Mouse (Mus musculus): ENCODE results near the gene Dnttip1.
"Not testable (repeated sequence)": the region's sequence is repeated elsewhere in the genome, so short reads cannot be mapped to it uniquely, and the experiment has no call there.

Dnttip1 gene

DNA sequence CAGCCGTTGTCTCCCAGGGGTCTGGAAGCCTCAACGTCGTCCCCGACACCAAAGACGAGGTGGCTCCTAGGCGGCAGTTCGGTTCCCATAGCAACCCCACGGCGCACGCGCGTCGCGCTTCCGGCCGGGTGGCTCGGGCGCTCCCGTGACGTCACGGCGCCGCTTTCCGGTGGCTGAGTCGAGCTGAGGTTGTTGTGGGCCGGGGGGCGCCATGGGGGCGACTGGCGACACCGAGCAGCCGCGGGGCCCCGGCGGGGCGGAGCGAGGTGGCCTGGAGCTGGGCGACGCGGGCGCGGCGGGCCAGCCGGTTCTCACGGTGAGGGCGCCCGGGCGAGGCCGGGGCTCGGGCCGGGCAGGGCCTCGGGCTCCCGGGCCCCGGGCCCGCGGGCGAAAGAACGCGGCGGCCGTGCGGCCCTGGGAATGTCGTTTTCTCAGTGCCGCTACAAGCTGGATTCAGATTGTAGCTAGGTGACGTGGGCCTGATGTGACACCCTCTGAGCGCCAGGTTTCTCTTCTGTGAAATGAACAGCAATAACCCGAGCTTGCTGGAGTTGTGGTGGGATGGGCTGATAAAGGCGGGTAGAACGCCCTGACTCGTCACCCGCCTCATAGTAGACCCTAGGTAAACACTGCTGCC, at the start of gene Dnttip1, which contains the start of gene Wfdc3:
Gene Dnttip1, plus strand, starts transcription at position 141 of the 637 bp plus-strand sequence.
Gene Wfdc3, minus strand, starts transcription at position 89 of the 637 bp plus-strand sequence.
- peak; percentile 91 to 93 for DNase-seq (ENCODE audit: low spot score in 2 of 2)

DNA sequence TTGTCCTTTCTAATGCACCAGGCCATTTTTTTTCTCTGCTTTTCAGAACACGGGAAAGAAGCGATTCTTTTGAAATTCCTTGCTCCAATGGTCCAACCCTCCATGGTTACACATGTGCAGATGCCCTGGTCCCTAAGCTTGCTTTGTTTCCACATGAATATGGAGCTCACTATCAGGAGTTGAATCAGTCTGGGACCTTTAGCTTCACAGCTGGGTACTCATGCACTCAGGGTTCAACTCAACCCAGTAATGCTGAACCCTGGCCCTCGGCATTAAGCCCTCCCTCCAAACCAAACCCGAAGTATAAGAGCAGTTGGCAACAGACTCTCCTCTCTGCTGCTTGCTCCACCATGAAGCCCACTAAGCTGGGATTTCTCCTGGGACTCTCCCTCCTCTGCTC, 47.6 kb upstream of the Dnttip1 start, which contains the start of gene Spint4:
Gene Spint4, plus strand, starts transcription at position 301 of the 400 bp plus-strand sequence.
- no peak for DNase-seq (ENCODE audit: low spot score in 2 of 2)

DNA sequence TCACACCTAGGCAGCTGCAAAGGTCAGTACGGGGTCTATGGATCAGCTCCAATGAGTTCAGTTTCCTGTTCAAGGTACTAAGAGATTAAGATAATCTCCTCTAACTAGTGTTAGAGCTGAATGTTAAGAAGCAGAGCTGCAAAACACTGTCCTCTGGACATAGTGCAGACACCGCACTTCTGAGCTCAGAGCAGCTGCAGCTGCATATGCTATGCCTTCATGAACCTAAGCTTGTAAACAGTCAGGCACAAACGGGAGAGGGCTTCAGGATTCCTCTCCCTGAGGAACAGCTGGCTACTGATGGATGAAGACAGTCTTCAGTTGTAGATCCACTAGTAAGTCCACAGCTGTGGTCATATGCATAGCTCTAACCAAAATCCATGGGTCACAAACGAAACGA, 44.8 kb upstream of the Dnttip1 start:
- no peak for DNase-seq (ENCODE audit: low spot score in 2 of 2)

DNA sequence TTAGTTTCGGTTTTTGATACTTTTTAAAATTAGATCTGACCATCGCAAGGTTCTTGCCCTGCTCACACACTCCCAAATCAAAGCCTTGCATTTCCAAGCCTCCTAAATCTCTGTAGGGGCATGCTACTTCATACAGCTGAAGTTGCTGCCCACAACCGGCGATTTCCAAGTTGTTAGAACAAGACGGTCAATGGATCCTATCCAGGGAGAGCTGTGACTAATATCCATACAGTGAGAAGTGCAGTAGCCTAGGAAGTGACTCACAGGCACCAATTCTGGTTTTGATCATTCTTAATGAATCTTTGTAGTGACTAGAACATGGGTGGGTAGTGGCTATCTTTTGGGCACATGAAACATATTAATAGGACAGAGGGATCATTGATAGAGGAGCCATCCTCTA, 44.0 kb upstream of the Dnttip1 start:
- no peak for DNase-seq (ENCODE audit: low spot score in 2 of 2)

DNA sequence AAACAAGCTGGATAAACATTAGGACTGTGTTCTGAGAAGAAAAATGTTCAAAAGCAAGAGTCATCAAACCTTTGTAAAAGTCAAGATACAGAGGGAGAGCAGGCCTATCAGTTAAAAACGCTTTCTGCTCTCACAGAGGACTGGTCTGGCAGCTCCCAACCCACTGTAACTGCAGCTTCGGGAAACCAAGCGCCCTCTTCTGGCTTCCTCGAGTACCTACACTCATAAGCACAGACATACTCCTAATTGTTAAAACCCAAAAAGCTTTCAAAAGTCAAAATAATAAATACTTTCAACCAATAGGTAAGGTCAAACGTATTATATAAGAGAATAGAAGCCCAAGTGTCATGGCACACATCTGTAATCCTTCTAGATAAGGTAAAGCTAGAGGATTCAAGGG, 41.5 kb upstream of the Dnttip1 start:
- DNase-seq (ENCODE audit: low spot score in 2 of 2): no peak

DNA sequence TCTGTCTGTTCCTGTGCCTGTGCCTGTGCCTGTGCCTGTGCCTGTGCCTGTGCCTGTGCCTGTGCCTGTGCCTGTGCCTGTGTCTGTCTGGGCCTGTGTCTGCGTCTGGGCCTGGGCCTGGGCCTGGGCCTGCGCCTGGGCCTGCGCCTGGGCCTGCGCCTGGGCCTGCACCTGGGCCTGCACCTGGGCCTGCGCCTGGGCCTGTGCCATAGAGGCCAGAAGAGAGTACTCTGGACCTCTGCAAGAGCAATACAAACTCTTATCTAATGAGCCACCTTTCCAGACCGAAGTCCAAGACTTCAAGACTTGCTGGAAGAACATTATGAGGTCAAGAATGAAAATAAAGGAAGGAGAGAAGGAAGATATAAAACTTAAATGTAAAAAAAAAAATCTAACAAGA, 40.5 kb upstream of the Dnttip1 start:
- no peak for DNase-seq (ENCODE audit: low spot score in 2 of 2)

DNA sequence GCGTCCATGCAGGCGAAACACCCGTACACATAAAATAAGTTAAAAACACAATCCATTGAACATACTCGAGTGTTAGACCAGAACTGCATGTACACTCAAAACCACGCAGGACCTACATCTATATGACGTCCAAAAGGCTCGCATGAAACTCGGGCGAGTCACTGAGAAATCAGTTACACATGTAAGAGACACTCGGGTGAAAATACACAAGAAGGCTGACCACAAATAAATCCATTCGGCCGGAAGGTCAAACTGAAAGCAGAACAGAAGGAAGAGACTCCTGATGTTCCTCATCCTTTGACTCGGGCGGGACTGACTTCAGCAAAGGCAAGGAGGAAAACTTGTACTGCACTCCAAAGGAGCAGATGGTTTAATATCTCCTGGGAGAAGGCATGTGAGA, 39.8 kb upstream of the Dnttip1 start:
- DNase-seq (ENCODE audit: low spot score in 2 of 2): no peak

DNA sequence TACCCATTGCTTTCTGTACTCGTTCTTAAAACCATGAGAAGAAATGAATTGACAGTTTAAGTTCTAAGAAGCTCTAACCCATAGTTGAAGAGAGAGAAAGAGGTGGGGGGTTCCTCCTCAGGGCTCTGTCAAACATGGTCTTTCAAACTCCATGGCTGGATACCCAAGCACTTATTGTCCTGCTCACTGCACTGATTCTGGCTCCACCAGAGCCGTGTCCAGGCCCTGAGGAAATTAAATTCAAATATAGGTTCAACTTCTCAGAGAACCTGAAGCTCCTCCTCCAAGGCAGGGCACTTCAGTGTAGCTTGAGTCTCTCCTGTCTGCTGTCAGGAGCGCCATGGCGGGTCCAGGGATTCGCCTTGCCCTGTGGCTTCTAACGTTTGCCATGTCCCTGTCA, 30.8 kb upstream of the Dnttip1 start, which contains the start of gene Spint5:
Gene Spint5, plus strand, starts transcription at position 301 of the 400 bp plus-strand sequence.
- DNase-seq (ENCODE audit: low spot score in 2 of 2): no peak

DNA sequence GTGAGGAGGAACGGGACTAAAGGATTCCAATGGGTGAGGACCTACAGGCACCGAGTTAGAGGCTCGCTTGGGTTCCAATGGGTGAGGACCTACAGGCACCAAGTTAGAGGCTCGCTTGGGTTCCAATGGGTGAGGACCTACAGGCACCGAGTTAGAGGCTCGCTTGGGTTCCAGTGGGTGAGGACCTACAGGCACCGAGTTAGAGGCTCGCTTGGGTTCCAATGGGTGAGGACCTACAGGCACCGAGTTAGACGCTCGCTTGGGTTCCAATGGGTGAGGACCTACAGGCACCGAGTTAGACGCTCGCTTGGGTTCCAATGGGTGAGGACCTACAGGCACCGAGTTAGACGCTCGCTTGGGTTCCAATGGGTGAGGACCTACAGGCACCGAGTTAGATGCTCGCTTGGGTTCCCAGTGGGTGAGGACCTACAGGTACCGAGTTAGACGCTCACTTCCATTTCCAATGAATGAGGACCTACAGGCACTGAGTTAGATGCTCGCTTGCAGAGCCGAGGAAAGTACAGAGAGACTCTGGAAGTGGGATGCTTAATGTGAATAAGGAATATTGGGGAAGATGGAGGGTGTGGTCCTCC, 29.5 kb upstream of the Dnttip1 start:
- not testable (repeated sequence) for DNase-seq (ENCODE audit: low spot score in 2 of 2)

DNA sequence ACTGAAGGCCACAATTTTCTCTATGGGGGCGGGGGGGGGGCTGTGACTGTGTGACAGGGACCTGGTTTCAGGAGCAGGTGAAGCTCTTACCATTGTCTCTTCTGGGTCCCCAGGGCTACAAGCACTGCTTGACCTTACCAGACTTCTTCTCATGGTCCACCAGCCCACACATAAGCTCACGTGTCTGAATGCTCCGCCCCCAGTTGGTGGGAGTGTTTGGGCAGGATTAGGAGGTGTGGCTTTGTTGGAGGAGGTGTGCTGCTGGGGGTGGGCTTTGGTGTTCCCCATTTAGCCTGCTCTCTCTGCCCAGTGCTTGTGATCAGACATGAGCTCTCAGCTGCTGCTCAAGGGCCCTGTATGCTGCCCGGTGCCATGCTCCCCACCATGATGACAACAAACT, 22.5 kb upstream of the Dnttip1 start:
- DNase-seq (ENCODE audit: low spot score in 2 of 2): no peak

DNA sequence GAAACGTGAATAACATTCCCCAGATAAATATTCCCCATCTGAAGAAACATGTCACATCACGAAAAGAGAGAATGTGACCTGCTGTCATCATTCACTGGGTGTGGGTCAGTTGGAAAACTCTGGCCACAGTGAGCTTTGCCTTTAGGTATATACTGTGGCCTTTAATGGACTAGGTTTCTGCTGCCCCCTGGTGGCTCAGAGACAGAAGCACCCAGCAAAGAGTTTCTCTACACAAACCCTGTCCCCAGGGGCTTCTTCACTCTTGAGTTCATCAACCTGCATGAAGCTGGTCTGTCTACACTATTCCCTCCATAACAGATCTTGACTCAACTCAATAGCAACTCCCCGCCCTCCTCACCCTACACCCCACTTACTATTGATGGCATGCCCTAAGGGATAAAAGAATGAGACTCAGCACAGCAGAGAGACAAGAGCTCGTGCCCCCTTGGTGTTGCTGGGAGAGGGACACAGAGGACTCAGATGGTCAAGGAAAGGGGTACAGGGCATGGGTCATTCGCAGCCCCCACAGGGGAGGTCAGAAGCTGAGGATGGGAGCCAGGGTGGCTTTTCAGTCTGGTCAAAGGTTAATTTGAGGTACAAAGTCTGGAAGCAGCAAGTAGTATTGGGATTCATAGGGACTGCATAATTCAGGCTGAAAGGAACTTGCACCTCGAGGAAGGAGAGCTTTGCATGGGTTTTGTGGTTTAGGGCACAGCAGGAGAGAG, 19.7 kb upstream of the Dnttip1 start:
- peak; percentile 23 to 39 for DNase-seq (ENCODE audit: low spot score in 2 of 2)

DNA sequence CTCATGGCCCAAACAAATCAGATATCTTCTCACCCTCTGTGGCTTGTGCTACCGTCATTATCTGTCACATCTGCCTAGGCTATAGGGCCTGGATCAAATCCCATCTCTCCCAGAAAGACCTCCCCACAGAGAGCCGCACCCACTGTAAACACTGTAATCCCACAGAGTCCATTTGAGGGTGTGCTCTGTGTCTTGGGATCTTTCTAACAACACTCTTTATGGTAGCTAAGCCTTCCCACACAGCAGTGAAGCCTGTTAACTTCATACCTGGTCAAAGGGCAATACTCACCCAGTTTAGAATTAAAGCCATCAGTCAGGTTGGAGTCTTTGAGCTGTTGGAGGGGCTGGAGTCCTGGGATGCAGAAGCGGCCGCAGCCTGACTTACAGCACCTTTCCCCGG, 14.1 kb upstream of the Dnttip1 start:
- no peak for DNase-seq (ENCODE audit: low spot score in 2 of 2)

DNA sequence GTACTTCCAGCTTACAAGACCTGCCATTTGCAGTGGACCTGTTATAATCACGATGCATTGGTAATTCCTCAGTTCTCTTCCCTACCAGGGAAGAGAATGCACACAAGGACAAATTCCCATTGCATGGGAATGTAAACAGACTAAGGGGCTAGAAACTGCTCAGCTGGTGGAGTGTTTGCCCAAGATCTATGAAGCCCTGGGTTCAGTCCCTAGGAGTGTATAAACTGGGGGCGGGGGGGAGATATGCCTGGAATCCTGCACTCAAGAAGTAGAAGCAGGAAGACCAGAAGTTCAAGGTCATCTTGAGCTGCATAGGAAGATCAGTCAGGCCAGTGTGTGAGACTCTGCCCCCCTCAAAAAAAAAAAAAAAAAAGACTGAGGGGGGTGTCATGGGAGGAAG, 12.5 kb upstream of the Dnttip1 start:
- DNase-seq (ENCODE audit: low spot score in 2 of 2): no peak

DNA sequence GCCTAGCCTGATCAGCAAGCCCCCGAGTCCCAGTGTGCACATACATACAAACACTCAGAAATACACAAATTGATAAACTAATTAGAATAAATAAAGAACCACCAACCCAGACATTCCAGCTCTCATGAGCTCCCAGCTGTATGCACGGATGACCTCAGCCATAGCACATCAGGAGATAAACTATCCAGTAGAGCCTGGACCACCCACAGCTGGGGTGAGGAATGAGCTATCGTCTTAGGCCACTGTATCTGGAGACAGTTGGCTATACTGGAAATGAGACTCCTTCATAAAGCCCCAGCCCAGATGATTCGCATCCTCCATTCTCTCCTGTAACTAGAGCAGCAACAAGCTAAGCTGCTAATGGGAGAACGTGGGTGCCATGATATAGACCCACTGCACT, 10.9 kb upstream of the Dnttip1 start:
- DNase-seq (ENCODE audit: low spot score in 2 of 2): no peak

DNA sequence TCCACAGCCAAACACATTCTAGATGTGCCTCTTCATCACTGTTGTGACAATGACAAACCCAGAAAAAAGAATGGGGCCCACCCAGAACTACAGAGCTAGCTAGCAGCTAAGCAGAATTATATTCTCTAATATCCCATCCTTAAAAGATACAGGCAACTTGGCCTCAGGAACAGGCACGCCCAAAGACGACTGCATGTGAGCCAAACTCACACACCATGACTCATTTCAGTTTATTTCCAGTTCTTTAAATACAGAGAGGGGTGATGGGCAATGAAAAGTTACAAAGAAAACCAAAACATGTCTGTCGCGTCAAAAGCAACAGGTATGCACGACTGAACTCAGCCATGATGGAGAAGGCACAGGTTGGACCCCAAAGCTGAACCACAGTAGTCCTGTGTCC, 10.3 kb upstream of the Dnttip1 start:
- no peak for DNase-seq (ENCODE audit: low spot score in 2 of 2)

DNA sequence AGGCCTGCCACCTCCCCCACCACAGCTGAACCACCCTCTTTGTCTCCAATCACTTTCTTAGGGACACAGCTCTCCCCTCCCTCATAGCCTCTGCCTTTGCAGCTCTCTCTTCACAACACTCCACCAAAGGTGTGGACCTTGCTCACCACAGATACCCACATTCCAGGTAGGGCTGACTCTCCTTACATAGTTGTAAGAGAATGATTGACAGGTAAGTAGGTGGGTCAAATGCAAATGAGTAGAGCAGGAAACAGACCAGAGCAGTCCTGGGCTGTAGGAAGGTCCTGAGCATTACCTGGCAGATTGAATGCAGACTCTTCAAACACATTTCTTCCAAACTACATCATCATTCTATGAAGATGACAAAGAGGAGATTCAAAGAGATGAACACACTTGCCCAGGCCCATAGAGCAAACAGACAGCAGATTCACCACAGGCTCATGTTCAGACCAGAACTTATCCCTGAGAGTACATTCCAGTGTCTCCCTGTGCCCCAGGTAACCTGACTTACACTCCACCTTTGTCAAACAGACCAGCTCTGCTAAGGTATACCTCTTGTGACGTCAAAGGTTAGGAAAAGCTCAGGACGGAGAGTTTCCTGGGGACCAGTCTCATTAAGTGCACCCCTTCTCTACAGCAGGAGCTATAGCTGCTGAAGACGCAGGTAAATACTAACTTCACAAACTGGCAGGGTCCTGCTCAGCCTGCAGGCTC, 8.2 kb upstream of the Dnttip1 start:
- no peak for DNase-seq (ENCODE audit: low spot score in 2 of 2)

DNA sequence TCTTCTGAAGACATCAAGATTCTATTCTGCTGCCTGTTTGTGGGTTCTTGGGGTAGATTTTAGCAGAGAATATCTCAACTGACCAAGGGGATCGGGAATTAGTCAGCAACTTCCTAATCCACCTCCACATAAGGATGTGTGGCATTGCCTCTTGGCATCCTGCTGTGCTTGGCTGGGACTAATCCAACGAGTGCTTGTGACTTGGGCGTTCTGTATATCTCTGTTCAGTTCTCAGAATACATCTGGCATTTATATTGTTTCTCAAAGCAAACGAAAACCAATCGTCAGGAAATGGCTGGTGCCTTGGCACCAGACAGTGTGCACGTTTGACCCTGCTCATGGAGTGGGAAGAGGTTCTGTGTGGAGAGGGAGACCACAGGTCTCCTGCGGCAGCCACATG, 5.9 kb upstream of the Dnttip1 start:
- DNase-seq (ENCODE audit: low spot score in 2 of 2): no peak

DNA sequence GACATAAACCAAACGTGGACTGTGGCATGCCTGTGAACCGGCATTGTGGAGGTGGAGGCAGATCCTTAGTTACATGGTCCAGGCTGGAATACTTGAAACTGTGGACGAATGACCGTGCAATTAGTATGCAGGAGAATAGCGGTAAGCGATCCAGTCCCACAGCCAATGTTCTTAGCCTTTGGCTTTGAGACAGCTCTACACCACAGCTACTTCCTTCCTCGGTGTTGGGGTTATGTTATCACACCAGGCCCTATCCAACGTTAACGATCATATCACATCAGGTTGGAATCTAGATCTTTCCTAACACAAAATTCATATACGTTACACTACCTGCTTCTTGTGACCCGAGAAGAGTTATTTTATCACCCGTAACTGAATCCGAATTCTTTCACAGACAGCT, 796 bp upstream of the Dnttip1 start:
- DNase-seq (ENCODE audit: low spot score in 2 of 2): no peak

DNA sequence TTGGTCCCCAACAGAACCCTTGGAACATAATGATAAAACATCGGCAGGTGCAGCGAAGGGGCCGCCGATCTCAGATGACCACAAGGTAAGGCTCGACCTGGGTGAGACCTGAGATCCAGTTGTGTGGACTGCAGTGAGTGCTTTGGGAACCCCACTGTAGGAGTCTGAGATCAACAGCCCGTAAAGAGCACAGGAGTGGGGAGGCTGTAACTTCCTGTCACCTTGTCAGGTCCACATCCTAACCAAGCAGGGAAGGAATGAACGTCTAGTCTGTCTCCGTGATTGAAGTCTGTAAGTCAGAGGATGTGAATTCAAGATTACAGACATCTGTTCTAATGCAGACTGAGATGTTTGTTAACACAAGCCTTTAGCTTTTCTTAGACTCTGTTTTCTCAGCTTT, 910 bp downstream of the Dnttip1 start:
- DNase-seq (ENCODE audit: low spot score in 2 of 2): no peak

DNA sequence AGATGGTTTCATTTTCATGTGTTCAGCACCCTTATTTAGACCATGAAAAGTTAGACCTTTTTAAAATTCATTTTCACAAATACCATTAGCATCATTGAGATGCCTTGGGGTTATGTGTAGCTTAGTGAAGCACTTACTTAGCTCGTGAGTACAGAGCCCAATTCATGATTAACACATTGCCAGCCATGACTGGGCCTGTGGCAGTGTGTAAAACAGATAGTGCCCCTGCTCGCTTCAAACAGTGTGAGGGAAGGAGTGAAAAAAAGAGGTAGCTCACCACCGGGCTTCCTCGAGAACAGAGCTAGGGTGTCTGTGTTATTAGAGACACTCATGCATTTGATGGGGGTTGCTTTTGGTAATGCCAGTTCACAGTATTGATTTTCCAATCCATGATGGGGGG, 2.4 kb downstream of the Dnttip1 start:
- DNase-seq (ENCODE audit: low spot score in 2 of 2): no peak

DNA sequence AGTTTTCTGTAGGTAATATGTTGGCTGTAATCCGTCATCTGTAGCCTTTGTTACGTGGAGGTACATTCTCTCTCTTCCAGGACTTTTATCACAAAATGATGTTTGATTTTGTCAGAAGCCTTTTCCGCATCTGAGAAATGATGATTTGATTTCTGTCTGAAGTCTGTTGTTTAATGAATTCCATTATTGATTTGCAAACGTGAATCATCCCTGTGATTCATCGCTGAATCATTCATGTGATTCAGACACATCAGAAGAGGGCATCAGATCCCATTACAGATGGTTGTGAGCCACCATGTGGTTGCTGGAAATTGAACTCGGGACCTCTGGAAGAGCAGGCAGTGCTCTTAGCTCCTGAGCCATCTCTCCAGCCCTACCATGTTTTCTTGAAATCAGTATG, 3.2 kb downstream of the Dnttip1 start:
- DNase-seq (ENCODE audit: low spot score in 2 of 2): no peak

DNA sequence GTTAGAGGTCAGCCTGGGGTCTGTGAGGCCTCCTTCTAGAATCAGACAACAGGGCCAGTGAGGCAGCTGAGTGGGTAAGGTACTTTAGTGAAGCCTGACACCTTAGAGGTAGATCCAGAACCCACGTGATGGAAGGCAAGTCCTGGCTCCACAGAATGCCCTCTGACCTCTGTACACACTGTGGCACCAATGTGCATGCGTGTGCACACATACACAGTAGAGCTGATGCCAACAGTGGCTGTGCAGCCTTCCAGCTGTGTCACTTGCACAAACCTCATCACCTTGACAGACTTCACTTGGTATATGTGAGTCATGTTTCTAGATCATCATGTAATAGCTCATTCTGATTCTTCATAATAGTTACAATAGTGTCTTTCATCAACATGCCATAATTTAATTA, 6.7 kb downstream of the Dnttip1 start:
- DNase-seq (ENCODE audit: low spot score in 2 of 2): no peak

Data from heart, adult 9 months (tissue).